Comparison of ENCODE assay signal across 9 mouse cellular contexts in genomic region chr1:78196751-78197311, GRCm38 (mm10). TPM values are rescaled to one million over a fixed set of nuclear protein-coding genes. Genes with fewer than 3 reads are reported as not detected.
A peak's percentile ranks its signal among the peaks of the same experiment; 100 is the strongest.
DNase-seq lines count a peak whose midpoint lies in the region; ATAC-seq lines count a peak whose summit lies in the region.
"Had no signal": no experiment of that assay in that cellular context is flagged by ENCODE, and none has a peak within 500 bp of the region (broad histone marks: within the 10 kb centered on the region; RNA-seq: fewer than 3 reads in every experiment).

Pax3 (minus strand) TSS chr1:78197134.

- no peak for DNase-seq in kidney, postnatal 10 days
- no peak for DNase-seq in thymus, postnatal 25 days
- no peak for DNase-seq in urinary bladder, adult 2 months (ENCODE audit: low spot score)
- DNase-seq in right cerebral cortex, postnatal 14 days, result no peak

- H3K4me2 ChIP-seq in kidney, embryonic 16.5 days (replicated peaks; ENCODE audit: low read depth, low read length), result peak within 1 kb of the TSS; percentile 42
- H3K4me2 ChIP-seq in heart, embryonic 14.5 days (ENCODE audit: low read length), result peak within 1 kb of the TSS; percentile 62
- H3K4me2 ChIP-seq in liver, embryonic 15.5 days, result peak within 1 kb of the TSS; percentile 43

- H3K4me1 ChIP-seq in kidney, embryonic 16.5 days (ENCODE audit: insufficient read depth, low read length), result peaks cover 12% of the 10 kb centered on the region
- peaks cover 7% of the 10 kb centered on the region for H3K4me1 ChIP-seq in brown adipose tissue, adult 24 weeks (ENCODE audit: control insufficient read depth, insufficient read depth, insufficient read length, low read length)
- peaks cover 9 to 13% of the 10 kb centered on the region in 2 experiments; a peak in 3 of 4 replicates for H3K4me1 ChIP-seq in heart, embryonic 14.5 days (ENCODE audit: control insufficient read depth in 2 of 2, insufficient read depth in 2 of 2, low read length in 2 of 2)
- peaks cover 10% of the 10 kb centered on the region for H3K4me1 ChIP-seq in liver, embryonic 15.5 days (replicated peaks)

- H3K27ac ChIP-seq in kidney, embryonic 16.5 days (ENCODE audit: low read length), result no peak within 1 kb of the TSS
- no peak within 1 kb of the TSS for H3K27ac ChIP-seq in brown adipose tissue, adult 24 weeks (replicated peaks; ENCODE audit: low read depth, low read length)
- H3K27ac ChIP-seq in heart, embryonic 14.5 days (replicated peaks in 1 of 2; ENCODE audit: control insufficient read depth in 1 of 2, insufficient read depth in 1 of 2, low read depth in 2 of 2, low read length in 2 of 2), result no peak within 1 kb of the TSS
- no peak within 1 kb of the TSS for H3K27ac ChIP-seq in liver, embryonic 15.5 days (replicated peaks)

- H3K9ac ChIP-seq in kidney, embryonic 16.5 days (replicated peaks; ENCODE audit: low read length), result no peak within 1 kb of the TSS
- H3K9ac ChIP-seq in heart, embryonic 14.5 days (ENCODE audit: low read length), result no peak within 1 kb of the TSS
- no peak within 1 kb of the TSS for H3K9ac ChIP-seq in liver, embryonic 15.5 days

- H3K36me3 ChIP-seq in kidney, embryonic 16.5 days (ENCODE audit: insufficient read depth, low read length), result no peaks in the 10 kb centered on the region
- H3K36me3 ChIP-seq in heart, embryonic 14.5 days (ENCODE audit: control insufficient read depth, insufficient read depth, low read length), result no peaks in the 10 kb centered on the region
- H3K36me3 ChIP-seq in liver, embryonic 15.5 days (replicated peaks), result no peaks in the 10 kb centered on the region

- no peaks in the 10 kb centered on the region for H3K9me3 ChIP-seq in kidney, embryonic 16.5 days (ENCODE audit: low read length)
- H3K9me3 ChIP-seq in heart, embryonic 14.5 days (ENCODE audit: control insufficient read depth, low read length), result no peaks in the 10 kb centered on the region
- H3K9me3 ChIP-seq in liver, embryonic 15.5 days (replicated peaks), result no peaks in the 10 kb centered on the region

- no peak for ATAC-seq in kidney, embryonic 16.5 days (ENCODE audit: low FRiP score, low TSS enrichment)
- ATAC-seq in heart, embryonic 14.5 days (ENCODE audit: insufficient number of reproducible peaks, insufficient read depth, low FRiP score, low read depth), result no peak
- ATAC-seq in liver, embryonic 15.5 days (ENCODE audit: insufficient read depth), result no peak

- H3K4me3 ChIP-seq in kidney, embryonic 16.5 days (ENCODE audit: low read length), result peak within 1 kb of the TSS; percentile 32
- peak within 1 kb of the TSS; percentile 33 for H3K4me3 ChIP-seq in brown adipose tissue, adult 24 weeks (ENCODE audit: insufficient read depth, low read depth, low read length)
- peak within 1 kb of the TSS; percentile 16 to 36 for H3K4me3 ChIP-seq in heart, embryonic 14.5 days (ENCODE audit: control insufficient read depth in 1 of 2, insufficient read depth in 1 of 2, low read depth in 1 of 2, low read length in 2 of 2)
- H3K4me3 ChIP-seq in liver, embryonic 15.5 days (replicated peaks), result peak within 1 kb of the TSS; percentile 18
- H3K4me3 ChIP-seq: myocyte had no signal

- peaks cover 97% of the 10 kb centered on the region for H3K27me3 ChIP-seq in kidney, embryonic 16.5 days (ENCODE audit: insufficient read depth, low read length)
- H3K27me3 ChIP-seq in heart, embryonic 14.5 days (ENCODE audit: control insufficient read depth, insufficient read depth, low read length), result peaks cover 100% of the 10 kb centered on the region
- H3K27me3 ChIP-seq in liver, embryonic 15.5 days, result peaks cover 100% of the 10 kb centered on the region

- under 1% methylated on average over 37 of the region's 37 CpGs for WGBS in kidney, embryonic 16.5 days
- under 1% methylated on average over 37 of the region's 37 CpGs for WGBS in heart, embryonic 14.5 days
- under 1% methylated on average over 37 of the region's 37 CpGs for WGBS in liver, embryonic 15.5 days (ENCODE audit: insufficient replicate concordance)

RNA-seq across cellular contexts. Expression of gene Pax3, which starts in this region (rescaled TPM):
- 0.05 TPM in 1 of 2 replicates, not detected in the other for polyA plus RNA-seq in kidney, embryonic 16.5 days (2015; fragmentation: Nextera tagmentation; extraction: Ambion mirVana)
- not detected in 2 replicates for polyA plus RNA-seq in brown adipose tissue, adult 24 weeks (2012; ENCODE audit: insufficient read depth, insufficient read length, missing spikeins)
- polyA plus RNA-seq in heart, embryonic 14.5 days (2014; fragmentation: Nextera tagmentation; extraction: Ambion mirVana), result 0.08 TPM in 2 replicates
- 0.02 and 0.06 TPM in 2 replicates for polyA plus RNA-seq in liver, embryonic 15.5 days (2015; fragmentation: Nextera tagmentation; extraction: Ambion mirVana)
- polyA plus RNA-seq in urinary bladder, adult 2 months (2012; rRNA removed), result not detected in 2 replicates
